Mouse (Mus musculus) fibroblast of lung, adult 2 months (primary cell): Measurements from ENCODE around the gene Sigirr.
A peak's percentile ranks its signal among the peaks of the same experiment; 100 is the strongest.

Experiments
- DNase-seq: peaks from one replicate; pipeline ENCODE4 v3.0.0-alpha.2; 2011; ENCODE audit warnings: low read depth

The Sigirr gene

GRCm38 (mm10) chr7:141096649-141097056, 3.7 kb downstream of the Sigirr start:
- DNase-seq: no peak

DNA sequence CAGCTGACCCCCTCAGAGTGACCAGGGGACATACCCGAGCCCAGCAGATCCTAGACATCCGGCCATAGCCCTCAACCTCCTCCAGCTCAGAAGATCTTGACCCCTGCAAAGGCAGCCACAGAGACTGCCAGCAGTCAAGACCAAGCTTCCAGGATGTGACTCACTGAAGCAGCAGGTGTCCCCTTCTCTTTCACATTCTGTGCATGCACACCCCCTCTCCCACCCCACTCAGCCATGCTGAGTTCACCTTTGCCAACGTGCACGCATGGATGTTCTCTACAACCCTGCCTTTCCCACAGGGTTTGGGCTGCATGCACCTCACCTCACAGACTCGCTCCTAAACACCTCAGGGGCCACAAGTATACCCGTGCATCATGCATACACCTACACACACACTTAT, 4.4 kb downstream of the Sigirr start:
- DNase-seq: no peak

DNA sequence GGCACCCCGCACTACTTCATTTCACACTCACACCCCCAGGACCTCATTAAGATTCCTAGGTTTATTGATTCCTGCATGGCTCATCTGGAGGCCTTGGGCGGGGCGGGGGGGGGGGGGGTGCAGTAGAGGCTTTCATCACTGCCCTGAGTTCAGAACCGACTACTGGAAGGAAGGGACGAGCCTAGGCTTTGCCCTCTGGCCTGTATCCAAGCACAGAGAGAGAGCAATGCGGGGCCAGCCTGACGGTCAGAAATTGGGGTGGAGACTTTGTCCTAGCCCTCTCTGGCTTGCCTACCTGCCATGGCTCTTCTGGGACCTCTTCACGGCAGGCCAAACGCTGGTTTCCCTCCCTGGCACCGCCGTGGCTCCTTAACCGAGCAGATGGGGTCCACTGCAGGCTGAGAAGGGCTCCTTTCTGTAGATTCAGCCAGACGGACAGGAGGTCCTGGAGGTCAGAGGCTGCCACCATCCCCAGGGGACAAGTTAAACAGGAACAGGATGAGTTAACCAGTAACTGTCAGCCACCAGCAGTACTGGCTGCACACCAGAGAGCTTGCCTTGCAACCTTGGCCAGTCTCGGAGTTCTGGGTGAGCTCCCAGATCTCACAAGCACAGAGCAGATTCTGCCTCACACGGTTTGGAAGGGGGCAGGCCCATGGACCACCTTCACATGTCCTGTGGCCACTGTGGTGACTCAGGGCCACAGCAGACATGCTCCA, 5.7 kb downstream of the Sigirr start:
- no peak for DNase-seq

- DNase-seq: no peak
These were observed 6.4 kb downstream of the Sigirr start for GRCm38 (mm10) chr7:141093950-141094349.

- DNase-seq: peak; percentile 16
These were observed 8.2 kb downstream of the Sigirr start for GRCm38 (mm10) chr7:141092051-141092735.

DNA sequence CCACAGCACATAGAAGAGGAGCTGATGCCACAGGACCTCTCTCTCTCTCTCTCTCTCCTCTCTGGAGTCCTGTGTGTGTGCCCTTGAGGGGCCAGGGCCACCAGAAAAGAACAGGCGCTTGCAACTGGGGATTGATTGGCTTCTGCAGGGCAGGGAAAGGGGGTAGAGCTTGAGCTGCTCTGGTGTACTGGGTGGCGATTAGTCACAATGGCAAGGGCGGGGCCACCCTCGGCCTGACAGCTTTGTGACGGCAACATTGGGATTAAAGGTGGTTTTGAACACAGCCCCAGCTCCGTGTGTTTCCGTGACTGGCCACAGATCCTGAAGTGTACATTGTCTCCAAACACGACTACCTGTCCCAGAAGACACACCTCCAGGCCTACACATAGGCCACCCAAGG, 10.1 kb downstream of the Sigirr start:
- DNase-seq: no peak

GRCm38 (mm10) chr7:141088473-141088872, 11.9 kb downstream of the Sigirr start:
- DNase-seq: no peak

GRCm38 (mm10) chr7:141087894-141088293, 12.5 kb downstream of the Sigirr start:
- DNase-seq: no peak

- DNase-seq: no peak
These were observed 20.6 kb downstream of the Sigirr start for GRCm38 (mm10) chr7:141079481-141080449.

GRCm38 (mm10) chr7:141078876-141079275, 21.5 kb downstream of the Sigirr start:
- no peak for DNase-seq

GRCm38 (mm10) chr7:141077841-141078240, 22.5 kb downstream of the Sigirr start, which contains the start of gene Pkp3:
Gene Pkp3, plus strand, starts transcription at chr7:141078218.
- no peak for DNase-seq

- no peak for DNase-seq
These were observed 26.6 kb downstream of the Sigirr start for GRCm38 (mm10) chr7:141073782-141074181.

DNA sequence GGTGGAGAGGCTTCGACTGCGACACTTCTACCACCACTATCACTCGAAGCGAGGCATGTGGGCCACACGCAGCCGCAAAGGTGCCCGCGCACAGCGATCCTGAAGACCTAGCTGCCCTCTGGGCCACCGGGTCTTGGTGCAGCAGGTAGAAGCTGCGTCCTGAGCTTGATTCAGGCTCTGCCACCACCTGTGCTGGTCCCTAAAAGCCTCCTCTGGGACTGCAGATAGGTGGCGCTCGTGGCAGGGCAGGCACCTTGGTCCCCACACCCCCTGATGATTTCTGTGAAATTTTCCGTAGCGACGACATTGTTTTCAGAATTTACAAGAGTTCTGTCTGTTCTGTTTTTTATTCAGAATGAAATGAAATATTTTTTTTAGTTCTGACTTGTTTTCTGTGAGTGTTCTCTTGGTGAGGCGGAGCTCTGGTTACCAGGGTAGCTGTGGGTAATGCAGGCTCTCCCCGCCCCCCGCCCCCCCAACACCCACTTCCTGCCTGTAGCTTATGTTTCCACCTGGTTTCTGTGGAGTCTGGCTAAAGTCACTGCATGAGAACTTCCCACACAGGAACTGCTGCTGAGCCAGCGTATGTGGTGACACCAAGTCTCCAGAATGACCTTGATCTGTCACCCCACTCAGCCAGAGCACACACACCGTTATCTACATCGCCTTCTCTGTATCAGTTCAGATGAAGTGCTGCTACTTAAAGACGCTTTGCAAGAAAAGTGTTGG, 28.2 kb downstream of the Sigirr start:
- DNase-seq: no peak

- peak; percentile 34 for DNase-seq
These were observed 30.1 kb downstream of the Sigirr start for GRCm38 (mm10) chr7:141070058-141070862.

GRCm38 (mm10) chr7:141068351-141068750, 32.0 kb downstream of the Sigirr start:
- DNase-seq: no peak

- DNase-seq: no peak
These were observed 35.8 kb downstream of the Sigirr start for GRCm38 (mm10) chr7:141064576-141064975.

DNA sequence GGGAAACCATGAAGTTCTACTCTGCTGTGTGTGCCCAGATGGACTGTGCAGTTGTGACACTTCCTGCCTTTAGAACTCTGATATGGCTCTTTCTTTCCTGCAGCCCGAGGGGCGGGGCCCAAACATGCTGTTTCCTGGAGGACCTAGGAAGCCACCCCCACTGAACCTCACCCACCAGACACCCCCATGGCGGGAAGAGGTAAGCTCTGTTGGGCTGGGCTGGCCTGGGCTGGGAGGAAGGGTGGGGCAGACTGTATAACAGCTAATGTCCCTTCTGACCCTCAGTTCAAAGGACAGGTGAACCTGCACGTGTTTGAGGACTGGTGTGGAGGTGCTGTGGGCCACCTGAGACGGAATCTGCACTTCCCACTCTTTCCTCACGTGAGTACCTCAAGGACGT, 36.2 kb downstream of the Sigirr start:
- no peak for DNase-seq

- no peak for DNase-seq
These were observed 37.0 kb downstream of the Sigirr start for GRCm38 (mm10) chr7:141063353-141063752.

DNA sequence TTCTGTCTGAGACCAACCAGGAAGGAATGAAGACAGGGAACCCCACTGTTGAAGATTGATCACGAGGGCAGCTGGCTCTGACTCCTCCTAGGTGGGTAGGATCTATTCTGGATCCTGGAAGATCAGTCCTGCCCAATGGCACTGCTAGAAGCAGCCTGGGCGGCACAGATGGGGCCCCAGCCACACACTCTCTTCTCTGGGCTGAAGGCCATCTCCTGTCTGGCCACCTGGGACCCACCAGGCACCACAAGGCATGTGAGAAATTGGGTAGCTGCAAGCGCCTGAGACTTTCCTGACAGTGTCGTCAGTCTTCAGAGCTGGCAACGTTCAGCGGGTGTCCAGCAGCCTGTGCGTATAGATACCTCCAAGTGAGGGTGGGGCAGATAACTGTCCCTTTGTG, 37.8 kb downstream of the Sigirr start:
- DNase-seq: no peak

DNA sequence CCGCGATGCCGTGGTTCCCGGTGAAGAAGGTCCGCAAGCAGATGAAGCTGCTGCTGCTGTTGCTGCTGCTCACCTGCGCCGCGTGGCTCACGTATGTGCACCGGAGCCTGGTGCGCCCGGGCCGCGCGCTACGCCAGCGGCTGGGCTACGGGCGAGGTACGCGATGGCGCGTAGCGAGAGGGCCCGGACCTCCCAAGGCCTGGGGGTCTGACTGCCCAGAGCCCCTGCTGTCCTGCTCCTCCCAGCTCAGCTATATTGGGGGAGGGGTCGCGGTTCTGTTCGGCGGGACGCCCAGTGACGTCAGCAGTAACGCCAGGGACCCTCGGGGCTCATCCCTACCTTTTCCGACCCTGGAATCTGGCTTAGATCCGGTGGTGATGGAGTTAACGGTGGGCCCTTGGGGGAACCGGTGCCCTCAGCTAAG, 39.1 kb downstream of the Sigirr start:
- DNase-seq: no peak
